ENCODE assay signal across 7 mouse cellular contexts in genomic region chr7:43579440-43580171, GRCm38 (mm10). TPM values are rescaled to one million over a fixed set of nuclear protein-coding genes. Genes with fewer than 3 reads are reported as not detected.
A peak's percentile ranks its signal among the peaks of the same experiment; 100 is the strongest.
DNase-seq lines count a peak whose midpoint lies in the region; ATAC-seq lines count a peak whose summit lies in the region.

Gene Zfp719 (plus strand): TSS chr7:43579610.

- peak within 1 kb of the TSS; percentile 89 for H3K27ac ChIP-seq in embryonic facial prominence, embryonic 12.5 days
- peak within 1 kb of the TSS; percentile 79 for H3K27ac ChIP-seq in limb, embryonic 11.5 days (replicated peaks; ENCODE audit: low read depth, low read length)
- H3K27ac ChIP-seq in midbrain, embryonic 14.5 days (replicated peaks; ENCODE audit: low read depth, low read length), result peak within 1 kb of the TSS; percentile 88

- H3K4me2 ChIP-seq in embryonic facial prominence, embryonic 12.5 days (replicated peaks), result peak within 1 kb of the TSS; percentile 62
- H3K4me2 ChIP-seq in limb, embryonic 11.5 days (ENCODE audit: low read depth, severe bottlenecking), result peak within 1 kb of the TSS; percentile 72
- H3K4me2 ChIP-seq in midbrain, embryonic 14.5 days (ENCODE audit: low read length), result peak within 1 kb of the TSS; percentile 82

- H3K36me3 ChIP-seq in embryonic facial prominence, embryonic 12.5 days, result peaks cover 14% of the 10 kb centered on the region
- H3K36me3 ChIP-seq in limb, embryonic 11.5 days (ENCODE audit: control insufficient read depth, insufficient read depth, low read length), result peaks cover 7% of the 10 kb centered on the region
- peaks cover 21% of the 10 kb centered on the region for H3K36me3 ChIP-seq in midbrain, embryonic 14.5 days (ENCODE audit: control insufficient read depth, insufficient read depth, low read length)

- DNase-seq in adrenal gland, postnatal 25 days, result peak; percentile 91
- DNase-seq in heart, adult 11 months, result peak; percentile 99
- peak; percentile 87 for DNase-seq in kidney, adult 18-20 months
- peak; percentile 91 for DNase-seq in limb, embryonic 11.5 days (ENCODE audit: low spot score)
- DNase-seq in midbrain, embryonic 14.5 days, result peak; percentile 97
- peak; percentile 81 to 85 for DNase-seq in spleen, adult 18-20 months

- peak; percentile 97 for ATAC-seq in embryonic facial prominence, embryonic 12.5 days (ENCODE audit: insufficient number of reproducible peaks, insufficient read depth, low FRiP score, low TSS enrichment)
- ATAC-seq in limb, embryonic 11.5 days (ENCODE audit: insufficient number of reproducible peaks, low FRiP score, low TSS enrichment, low read depth), result peak; percentile 95
- ATAC-seq in midbrain, embryonic 14.5 days (ENCODE audit: low FRiP score, low TSS enrichment), result peak; percentile 96

- WGBS in embryonic facial prominence, embryonic 12.5 days, result under 1% methylated on average over 37 of the region's 37 CpGs
- WGBS in limb, embryonic 11.5 days, result under 1% methylated on average over 37 of the region's 37 CpGs
- under 1% methylated on average over 37 of the region's 37 CpGs for WGBS in midbrain, embryonic 14.5 days

- H3K27me3 ChIP-seq in embryonic facial prominence, embryonic 12.5 days, result no peaks in the 10 kb centered on the region
- H3K27me3 ChIP-seq in limb, embryonic 11.5 days (ENCODE audit: control insufficient read depth, insufficient read depth, low read length), result no peaks in the 10 kb centered on the region
- H3K27me3 ChIP-seq in midbrain, embryonic 14.5 days (ENCODE audit: control insufficient read depth, insufficient read depth, low read length), result no peaks in the 10 kb centered on the region

- peak within 1 kb of the TSS; percentile 73 for H3K4me3 ChIP-seq in embryonic facial prominence, embryonic 12.5 days
- H3K4me3 ChIP-seq in limb, embryonic 11.5 days (ENCODE audit: low read depth, low read length), result peak within 1 kb of the TSS; percentile 69
- peak within 1 kb of the TSS; percentile 55 for H3K4me3 ChIP-seq in midbrain, embryonic 14.5 days (replicated peaks; ENCODE audit: low read depth, low read length)

- H3K4me1 ChIP-seq in embryonic facial prominence, embryonic 12.5 days, result peaks cover 8% of the 10 kb centered on the region; the same call in 1 of the 2 replicates
- H3K4me1 ChIP-seq in limb, embryonic 11.5 days (ENCODE audit: control insufficient read depth, insufficient read depth, low read length), result peaks cover 4% of the 10 kb centered on the region; the same call in 1 of the 2 replicates
- H3K4me1 ChIP-seq in midbrain, embryonic 14.5 days (ENCODE audit: control insufficient read depth, insufficient read depth, low read length), result peaks cover 21% of the 10 kb centered on the region

- no peaks in the 10 kb centered on the region for H3K9me3 ChIP-seq in embryonic facial prominence, embryonic 12.5 days
- no peaks in the 10 kb centered on the region; the same call in 1 of the 2 replicates for H3K9me3 ChIP-seq in limb, embryonic 11.5 days (ENCODE audit: control insufficient read depth, low read length)
- no peaks in the 10 kb centered on the region for H3K9me3 ChIP-seq in midbrain, embryonic 14.5 days (ENCODE audit: control insufficient read depth, low read length)

- peak within 1 kb of the TSS; percentile 72 for H3K9ac ChIP-seq in embryonic facial prominence, embryonic 12.5 days
- peak within 1 kb of the TSS; percentile 70 for H3K9ac ChIP-seq in limb, embryonic 11.5 days (ENCODE audit: low read length)
- peak within 1 kb of the TSS; percentile 80 for H3K9ac ChIP-seq in midbrain, embryonic 14.5 days (replicated peaks; ENCODE audit: low read length)

RNA-seq across cellular contexts. Expression of gene Zfp719, which starts in this region (rescaled TPM):
- 16.2 and 17.5 TPM in 2 replicates for total RNA-seq in adrenal gland, postnatal 25 days (2021)
- polyA plus RNA-seq in embryonic facial prominence, embryonic 12.5 days (2016; fragmentation: Nextera tagmentation; extraction: Ambion mirVana), result 15.1 and 16.5 TPM in 2 replicates
- polyA plus RNA-seq in limb, embryonic 11.5 days (2014; fragmentation: Nextera tagmentation; extraction: Ambion mirVana), result 17.0 and 20.5 TPM in 2 replicates
- polyA plus RNA-seq in midbrain, embryonic 14.5 days (2014; fragmentation: Nextera tagmentation; extraction: Ambion mirVana), result 14.5 and 19.4 TPM in 2 replicates

Comparison
In these comparisons a context has a peak if more than half of its experiments do, and no peak if none do; other contexts are left out.
1. Peak in every context shown above with its lines: DNase-seq, ATAC-seq, H3K4me3 ChIP-seq and H3K27ac ChIP-seq.